Mouse (Mus musculus): ENCODE results near the gene Trpm5. TPM values are rescaled to one million over a fixed set of nuclear protein-coding genes. Genes with fewer than 3 reads are reported as not detected.
A peak's percentile ranks its signal among the peaks of the same experiment; 100 is the strongest.

Gene Trpm5
- polyA plus RNA-seq, 1 experiment from 2014 or later = 0.73 TPM

- Histone ChIP-seq H3K27me3 (peaks cover 83% of the 10 kb centered on the region), H3K9me3 (replicated peaks) (no peaks in the 10 kb centered on the region), H3K27ac (no peak overlapping the region), H3K4me1 (replicated peaks) (peaks cover 10% of the 10 kb centered on the region), H3K4me3 (replicated peaks) (no peak overlapping the region), H3K4me2 (no peak overlapping the region), H3K36me3 (no peaks in the 10 kb centered on the region), H3K9ac (no peak overlapping the region)
- 48% methylated on average over 11 of the region's 11 CpGs for WGBS (ENCODE audit: insufficient replicate concordance)
- DNase-seq = no peak
- no peak for ATAC-seq (ENCODE audit: low read depth)
Observed at GRCm38 (mm10) chr7:143105258-143105897, 10.9 kb upstream of the Trpm5 start.

GRCm38 (mm10) chr7:143100759-143101158 lies 6.3 kb upstream of the Trpm5 start:
- H3K9me3 ChIP-seq (replicated peaks) = no peaks in the 10 kb centered on the region
- no peaks in the 10 kb centered on the region for H3K4me1 ChIP-seq (replicated peaks)
- no peak overlapping the region for H3K9ac ChIP-seq
- H3K27me3 ChIP-seq = peaks cover 55% of the 10 kb centered on the region
- 45% methylated on average over 4 of the region's 4 CpGs for WGBS (ENCODE audit: insufficient replicate concordance)
- no peak overlapping the region for H3K4me3 ChIP-seq (replicated peaks)
- ATAC-seq (ENCODE audit: low read depth) (no peak), DNase-seq (no peak)
- H3K36me3 ChIP-seq = no peaks in the 10 kb centered on the region
- no peak overlapping the region for H3K27ac ChIP-seq
- no peak overlapping the region for H3K4me2 ChIP-seq

GRCm38 (mm10) chr7:143095554-143095907 lies 1.1 kb upstream of the Trpm5 start:
- Histone ChIP-seq H3K4me3 (replicated peaks) (no peak overlapping the region), H3K4me1 (replicated peaks) (no peaks in the 10 kb centered on the region), H3K27ac (no peak overlapping the region), H3K27me3 (peaks cover 26% of the 10 kb centered on the region), H3K4me2 (no peak overlapping the region), H3K9me3 (replicated peaks) (no peaks in the 10 kb centered on the region), H3K9ac (no peak overlapping the region), H3K36me3 (no peaks in the 10 kb centered on the region)
- WGBS (ENCODE audit: insufficient replicate concordance) = 7% methylated on average over 1 of the region's 1 CpGs
- no peak for ATAC-seq (ENCODE audit: low read depth)
- DNase-seq = no peak

GRCm38 (mm10) chr7:143093847-143094246 lies 595 bp downstream of the Trpm5 start:
- H3K36me3 ChIP-seq = no peaks in the 10 kb centered on the region
- no peak overlapping the region for H3K9ac ChIP-seq
- H3K4me1 ChIP-seq (replicated peaks) = no peaks in the 10 kb centered on the region
- 0 out of 2 replicates have a peak, but pooled peaks cover 20% of the 10 kb centered on the region for H3K27me3 ChIP-seq
- H3K9me3 ChIP-seq (replicated peaks) = no peaks in the 10 kb centered on the region
- WGBS (ENCODE audit: insufficient replicate concordance) = 53% methylated on average over 3 of the region's 3 CpGs
- DNase-seq (no peak), ATAC-seq (ENCODE audit: low read depth) (no peak)
- no peak overlapping the region for H3K4me3 ChIP-seq (replicated peaks)
- no peak overlapping the region for H3K4me2 ChIP-seq
- no peak overlapping the region for H3K27ac ChIP-seq

GRCm38 (mm10) chr7:143087070-143087579 lies 7.3 kb downstream of the Trpm5 start:
- WGBS (ENCODE audit: insufficient replicate concordance) = 52% methylated on average over 4 of the region's 4 CpGs
- peak; percentile 47 for ATAC-seq (ENCODE audit: low read depth)
- 0 out of 2 replicates have a peak, but pooled peaks cover 8% of the 10 kb centered on the region for H3K27me3 ChIP-seq
- no peak overlapping the region for H3K4me3 ChIP-seq (replicated peaks)
- H3K36me3 ChIP-seq = no peaks in the 10 kb centered on the region
- peaks cover 2% of the 10 kb centered on the region; the same call in 1 of the 2 replicates for H3K4me1 ChIP-seq (replicated peaks)
- H3K9me3 ChIP-seq (replicated peaks) = no peaks in the 10 kb centered on the region
- no peak overlapping the region for H3K9ac ChIP-seq
- no peak overlapping the region; the same call in 1 of the 2 replicates for H3K27ac ChIP-seq
- no peak for DNase-seq
- no peak overlapping the region for H3K4me2 ChIP-seq

GRCm38 (mm10) chr7:143086366-143086765 lies 8.1 kb downstream of the Trpm5 start:
- H3K9me3 ChIP-seq (replicated peaks) = no peaks in the 10 kb centered on the region
- WGBS (ENCODE audit: insufficient replicate concordance) = 35% methylated on average over 2 of the region's 2 CpGs
- H3K36me3 ChIP-seq = no peaks in the 10 kb centered on the region
- H3K9ac ChIP-seq = no peak overlapping the region
- no peak overlapping the region for H3K4me2 ChIP-seq
- DNase-seq = peak; percentile 53
- no peak for ATAC-seq (ENCODE audit: low read depth)
- no peak overlapping the region for H3K27ac ChIP-seq
- H3K4me1 ChIP-seq (replicated peaks) = peaks cover 9% of the 10 kb centered on the region
- H3K27me3 ChIP-seq = 0 out of 2 replicates have a peak, but pooled peaks cover 8% of the 10 kb centered on the region
- no peak overlapping the region for H3K4me3 ChIP-seq (replicated peaks)

- no peak for ATAC-seq (ENCODE audit: low read depth)
- 47% methylated on average over 2 of the region's 2 CpGs for WGBS (ENCODE audit: insufficient replicate concordance)
Observed at GRCm38 (mm10) chr7:143083708-143084107, 10.7 kb downstream of the Trpm5 start.

GRCm38 (mm10) chr7:143082024-143082423 lies 12.4 kb downstream of the Trpm5 start:
- ATAC-seq (ENCODE audit: low read depth) = peak; percentile 53; the same call in 1 of the 2 replicates
- Histone ChIP-seq H3K9ac (no peak overlapping the region), H3K36me3 (no peaks in the 10 kb centered on the region), H3K9me3 (replicated peaks) (no peaks in the 10 kb centered on the region), H3K27me3 (no peaks in the 10 kb centered on the region), H3K4me1 (replicated peaks) (peaks cover 9% of the 10 kb centered on the region), H3K4me3 (replicated peaks) (no peak overlapping the region), H3K4me2 (no peak overlapping the region), H3K27ac (no peak overlapping the region)
- DNase-seq = no peak
- WGBS (ENCODE audit: insufficient replicate concordance) = 24% methylated on average over 6 of the region's 6 CpGs

More at GRCm38 (mm10) chr7:143083708-143084107, 10.7 kb downstream of the Trpm5 start:
- Histone ChIP-seq H3K36me3 (no peaks in the 10 kb centered on the region), H3K9ac (no peak overlapping the region), H3K4me3 (replicated peaks) (no peak overlapping the region), H3K9me3 (replicated peaks) (no peaks in the 10 kb centered on the region), H3K27me3 (no peaks in the 10 kb centered on the region), H3K27ac (no peak overlapping the region), H3K4me2 (no peak overlapping the region), H3K4me1 (replicated peaks) (peaks cover 9% of the 10 kb centered on the region)
- DNase-seq = no peak

- WGBS (ENCODE audit: insufficient replicate concordance) = 71% methylated on average over 2 of the region's 2 CpGs
- Histone ChIP-seq H3K9me3 (replicated peaks) (no peaks in the 10 kb centered on the region), H3K9ac (no peak overlapping the region), H3K4me1 (replicated peaks) (peaks cover 16% of the 10 kb centered on the region), H3K36me3 (no peaks in the 10 kb centered on the region), H3K27me3 (no peaks in the 10 kb centered on the region), H3K4me3 (replicated peaks) (no peak overlapping the region), H3K4me2 (no peak overlapping the region), H3K27ac (no peak overlapping the region)
- DNase-seq (no peak), ATAC-seq (ENCODE audit: low read depth) (no peak)
Observed at GRCm38 (mm10) chr7:143077351-143077750, 17.1 kb downstream of the Trpm5 start.

GRCm38 (mm10) chr7:143075394-143075793 lies 19.0 kb downstream of the Trpm5 start:
- H3K27me3 ChIP-seq = no peaks in the 10 kb centered on the region
- H3K27ac ChIP-seq = no peak overlapping the region
- no peak overlapping the region for H3K4me2 ChIP-seq
- H3K36me3 ChIP-seq = peaks cover 6% of the 10 kb centered on the region; the same call in 1 of the 2 replicates
- ATAC-seq (ENCODE audit: low read depth) = no peak
- H3K9me3 ChIP-seq (replicated peaks) = no peaks in the 10 kb centered on the region
- peaks cover 17% of the 10 kb centered on the region for H3K4me1 ChIP-seq (replicated peaks)
- H3K9ac ChIP-seq = no peak overlapping the region
- DNase-seq = no peak
- 56% methylated on average over 5 of the region's 5 CpGs for WGBS (ENCODE audit: insufficient replicate concordance)
- no peak overlapping the region for H3K4me3 ChIP-seq (replicated peaks)

- no peak for ATAC-seq (ENCODE audit: low read depth)
- no peak overlapping the region for H3K27ac ChIP-seq
- peaks cover 31% of the 10 kb centered on the region for H3K4me1 ChIP-seq (replicated peaks)
- H3K9me3 ChIP-seq (replicated peaks) = no peaks in the 10 kb centered on the region
- no peak overlapping the region for H3K4me3 ChIP-seq (replicated peaks)
- no peak for DNase-seq
- no peak overlapping the region for H3K9ac ChIP-seq
- no peak overlapping the region for H3K4me2 ChIP-seq
- H3K27me3 ChIP-seq = no peaks in the 10 kb centered on the region
- H3K36me3 ChIP-seq = peaks cover 9% of the 10 kb centered on the region; the same call in 1 of the 2 replicates
- WGBS (ENCODE audit: insufficient replicate concordance) = 33% methylated on average over 1 of the region's 1 CpGs
Observed at GRCm38 (mm10) chr7:143073086-143073485, 21.4 kb downstream of the Trpm5 start.

GRCm38 (mm10) chr7:143072605-143073004 lies 21.8 kb downstream of the Trpm5 start:
- no peak for ATAC-seq (ENCODE audit: low read depth)
- 73% methylated on average over 5 of the region's 5 CpGs for WGBS (ENCODE audit: insufficient replicate concordance)
- Histone ChIP-seq H3K4me2 (no peak overlapping the region), H3K4me3 (replicated peaks) (no peak overlapping the region), H3K9me3 (replicated peaks) (no peaks in the 10 kb centered on the region), H3K27ac (no peak overlapping the region), H3K9ac (no peak overlapping the region), H3K27me3 (no peaks in the 10 kb centered on the region), H3K4me1 (replicated peaks) (peaks cover 35% of the 10 kb centered on the region), H3K36me3 (peaks cover 14% of the 10 kb centered on the region)
- DNase-seq = no peak
